Mouse (Mus musculus) hindlimb bud, embryonic 11.5 days (tissue): ENCODE measurements at regions not wholly inside any gene's neighbourhood (a gene's known extent, or its start where the extent isn't known, plus 50 kb on each side); places are given as distances from the start of the nearest gene placed in this dataset.

Source experiments
- DNase-seq: peaks from one replicate; pipeline ENCODE4 v3.0.0-alpha.2; 2012; ENCODE audit warnings: low read depth, low spot score; ENCODE audit errors: extremely low spot score

DNA sequence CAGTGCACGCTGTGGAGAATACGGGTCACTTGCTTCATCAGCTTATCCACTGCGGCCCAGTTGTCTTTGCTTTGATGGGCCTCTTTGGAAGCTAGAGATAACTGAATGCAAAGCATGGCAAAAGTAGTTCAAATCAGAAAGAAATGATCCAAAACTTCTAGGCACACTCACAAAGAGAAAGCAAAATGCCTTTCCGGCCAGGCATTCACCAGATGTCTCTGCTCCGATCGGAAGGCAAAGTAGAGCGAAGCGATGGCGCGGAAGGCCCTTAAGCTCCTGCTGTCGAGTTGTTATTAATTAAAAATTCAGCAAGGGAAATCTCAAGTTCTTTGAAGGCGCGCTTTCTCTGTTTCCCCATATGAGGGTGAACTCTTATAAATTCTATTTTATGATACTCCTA is 401.9 kb upstream of the Slc35b3 start:
- no peak for DNase-seq

DNA sequence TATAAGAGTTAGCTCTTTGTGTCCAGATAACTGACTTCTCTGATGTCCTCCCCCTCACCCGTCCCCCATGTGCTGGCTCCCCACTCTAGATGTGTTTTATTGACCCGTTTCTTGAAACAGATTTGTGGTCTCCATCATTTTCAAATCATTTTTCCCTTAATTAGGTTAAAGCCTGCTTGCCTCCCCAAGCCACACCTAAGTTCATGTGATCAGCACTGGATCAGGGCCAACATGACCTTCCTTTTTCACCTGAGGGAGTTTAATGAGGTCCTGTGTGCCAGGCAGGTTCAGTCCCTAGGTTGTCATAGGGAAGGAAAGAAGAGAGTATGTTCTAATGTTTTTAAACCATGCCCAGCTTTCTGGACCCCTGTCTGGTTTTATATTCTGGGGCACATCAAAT is 390.9 kb upstream of the Slc35b3 start:
- no peak for DNase-seq

DNA sequence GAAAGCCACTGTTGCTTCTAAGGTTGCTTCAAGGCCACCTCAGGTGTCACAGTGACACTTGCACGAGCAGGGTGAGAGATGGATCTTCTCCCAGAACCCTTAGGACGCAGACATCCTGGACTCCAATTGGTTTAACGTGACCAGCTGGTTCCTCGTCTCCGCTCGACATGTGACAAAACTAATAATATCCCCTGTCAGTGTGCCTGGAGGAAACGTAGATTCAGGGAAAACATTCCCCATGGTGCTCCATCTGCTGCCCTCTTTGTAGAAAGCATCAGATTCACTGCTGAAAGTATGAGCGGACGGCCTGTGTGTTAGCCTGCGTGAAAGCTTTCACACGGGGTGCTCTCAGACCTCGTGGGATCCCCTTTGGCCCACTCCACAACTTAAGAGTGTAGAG is 390.0 kb upstream of the Slc35b3 start:
- DNase-seq: no peak

DNA sequence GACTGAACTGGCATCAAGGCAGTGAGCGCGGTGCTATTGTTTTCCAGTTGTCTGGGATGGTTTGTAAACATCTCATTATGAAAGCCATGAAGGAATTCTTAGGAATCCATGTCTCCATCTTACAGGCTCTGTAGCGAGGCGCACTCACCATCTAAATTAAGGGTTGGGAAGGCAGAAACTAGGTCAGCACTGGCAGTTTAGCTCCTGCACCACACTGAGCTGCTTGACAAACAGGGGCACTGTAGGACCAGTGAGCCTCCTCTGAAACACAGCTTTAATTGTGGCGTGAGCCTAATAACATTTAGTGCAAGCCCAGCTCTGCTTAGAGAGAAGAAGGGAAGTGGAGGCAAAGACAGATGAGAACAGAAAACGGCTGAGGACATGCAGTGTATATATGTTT is 387.1 kb upstream of the Slc35b3 start:
- DNase-seq: no peak

DNA sequence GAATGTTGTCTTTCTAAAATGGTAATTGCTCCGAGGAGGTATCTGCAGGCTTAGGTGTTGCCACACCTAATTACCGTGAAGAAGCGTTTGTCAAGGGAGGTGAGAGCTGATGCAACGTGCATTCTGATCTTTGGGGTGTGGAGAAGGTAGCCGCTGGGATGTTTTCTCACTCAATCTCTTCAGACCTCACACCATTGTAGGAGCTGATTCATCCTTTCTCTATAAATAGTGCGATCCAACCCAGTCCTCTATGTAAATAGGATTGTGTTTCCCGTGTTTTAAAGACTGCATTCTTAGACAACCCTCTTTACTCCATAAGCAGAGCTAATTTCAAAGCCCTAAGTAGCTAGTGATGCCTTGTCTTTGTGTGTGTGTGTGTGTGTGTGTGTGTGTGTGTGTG is 374.2 kb upstream of the Slc35b3 start:
- no peak for DNase-seq

DNA sequence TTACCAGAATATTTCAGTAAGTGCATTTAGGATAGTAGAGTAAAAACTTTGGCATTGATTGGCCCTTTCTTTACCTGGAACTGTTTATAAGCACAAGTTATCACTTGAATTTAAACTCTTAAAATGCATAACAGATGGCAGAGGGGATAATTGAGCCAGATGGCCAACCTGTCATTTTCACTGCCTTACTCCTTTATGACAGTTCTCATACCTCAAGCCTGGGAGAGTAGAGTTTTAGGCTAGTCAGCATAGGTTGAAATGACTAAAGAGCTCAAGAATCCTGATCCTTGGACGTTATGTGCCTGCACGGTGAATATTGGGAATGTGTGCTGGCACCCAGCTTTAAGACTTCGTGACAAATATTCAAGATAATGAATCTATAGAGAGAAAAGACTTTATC is 369.1 kb upstream of the Slc35b3 start:
- no peak for DNase-seq

DNA sequence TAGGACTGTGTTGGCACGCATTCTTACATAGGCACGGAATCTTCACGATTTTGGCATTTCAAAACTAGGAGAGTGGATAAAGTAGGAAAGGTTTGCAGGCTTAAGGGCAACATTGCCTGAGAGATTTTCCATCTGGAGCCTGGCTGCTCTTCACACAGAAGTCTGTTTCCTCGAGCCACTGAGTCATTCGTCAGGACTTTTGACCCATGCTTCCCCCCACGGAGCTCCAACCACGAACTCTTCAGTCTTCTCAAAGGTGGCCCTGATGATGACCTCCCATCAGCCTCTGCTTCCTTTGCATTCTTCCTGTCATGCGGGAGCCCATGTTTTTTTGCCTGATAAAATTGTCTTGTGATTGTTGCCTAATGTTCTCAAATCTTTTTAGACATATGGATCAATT is 365.5 kb upstream of the Slc35b3 start:
- no peak for DNase-seq

DNA sequence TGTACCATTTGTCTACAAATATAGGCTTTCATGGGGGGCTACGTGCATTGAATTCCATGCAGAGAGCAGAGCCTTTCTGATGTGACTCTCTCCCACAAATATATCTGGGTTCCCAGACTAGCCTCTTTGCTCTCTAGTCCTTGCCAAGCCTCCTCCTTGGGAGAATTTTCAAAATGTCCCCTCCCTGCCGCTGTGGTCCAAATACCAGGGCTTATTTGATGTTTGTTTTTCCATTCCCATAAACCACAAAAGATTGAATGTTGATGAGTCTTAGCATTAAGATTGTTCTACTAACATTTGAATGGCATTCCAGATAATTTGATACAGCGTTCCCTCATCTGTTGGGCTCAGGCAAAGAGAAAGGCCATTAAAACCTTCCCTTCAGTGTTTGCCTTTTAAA is 360.4 kb upstream of the Slc35b3 start:
- DNase-seq: no peak

DNA sequence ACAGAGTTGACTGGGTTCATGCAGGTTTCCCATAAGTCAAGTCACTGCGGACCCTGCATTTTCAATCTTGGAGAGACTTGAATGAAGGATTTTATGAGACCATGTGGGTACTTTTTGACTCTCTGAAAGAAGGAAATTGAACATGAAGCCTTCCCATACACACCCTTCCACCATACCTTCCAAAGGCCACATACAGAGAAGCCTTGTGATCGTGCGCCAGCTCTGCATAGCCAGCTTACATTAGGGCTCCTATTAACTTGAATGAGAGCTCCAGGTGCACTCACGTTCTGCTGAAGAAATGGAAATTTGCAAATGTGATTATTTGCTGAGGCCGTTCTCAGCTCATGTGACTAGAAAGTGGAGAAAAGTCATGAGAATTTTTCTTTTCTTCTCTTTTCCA is 349.1 kb upstream of the Slc35b3 start:
- DNase-seq: no peak

DNA sequence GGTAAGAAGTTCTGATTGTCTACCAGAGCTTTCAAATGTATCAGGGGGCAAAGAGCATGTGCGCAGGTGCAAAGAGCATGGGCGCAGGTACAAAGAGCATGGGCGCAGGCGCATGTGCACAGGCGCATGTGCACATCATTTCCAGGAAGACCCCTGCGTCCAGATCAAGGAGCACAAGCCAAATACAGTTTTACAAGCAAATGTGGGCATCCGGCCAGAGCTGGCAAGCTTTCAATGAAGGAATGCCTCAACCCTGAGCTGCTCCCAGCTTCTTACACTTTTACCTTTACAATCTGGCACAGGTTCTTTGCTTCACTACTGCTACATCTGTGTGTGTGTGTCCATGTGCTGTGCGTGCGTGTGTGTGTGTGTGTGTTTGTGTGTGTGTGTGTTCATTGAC is 347.2 kb upstream of the Slc35b3 start:
- DNase-seq: no peak

DNA sequence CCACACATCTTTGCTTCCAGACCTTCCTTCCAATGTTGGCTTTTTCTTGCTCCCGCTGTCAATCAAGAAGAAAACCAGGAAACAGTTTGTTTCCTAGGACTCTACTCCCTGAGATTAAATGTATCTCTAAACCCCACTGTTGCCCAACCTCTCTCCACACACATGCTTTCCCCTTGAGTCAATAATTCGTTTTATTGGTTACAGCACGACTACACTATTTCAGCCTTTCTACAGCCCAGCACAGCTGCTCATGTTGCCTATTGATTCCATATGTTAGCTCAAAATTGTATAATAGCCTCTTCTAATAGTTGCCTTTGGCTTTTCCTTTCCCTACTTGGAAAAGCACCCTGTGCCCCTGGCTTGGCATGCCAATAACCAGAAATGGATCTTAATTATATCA is 346.2 kb upstream of the Slc35b3 start:
- DNase-seq: peak; percentile 39

DNA sequence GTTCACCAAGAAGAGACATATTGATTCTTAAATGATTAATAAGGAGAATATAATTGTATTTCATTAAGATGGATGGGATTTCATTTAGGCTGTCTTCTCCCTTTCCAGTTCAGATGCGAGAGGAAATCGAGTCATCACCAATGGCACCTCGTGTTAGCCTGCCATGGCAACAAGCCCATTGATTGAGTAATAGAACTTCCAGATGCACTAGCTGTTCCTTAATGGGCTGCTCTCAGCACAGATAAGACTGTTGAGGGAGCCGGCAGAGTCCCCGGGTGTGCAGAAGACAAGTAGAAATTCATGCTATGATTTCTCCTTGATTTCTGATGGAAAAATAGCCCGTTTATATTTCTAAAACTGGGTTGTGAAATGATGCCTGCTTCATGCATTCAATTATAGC is 336.5 kb upstream of the Slc35b3 start:
- no peak for DNase-seq

DNA sequence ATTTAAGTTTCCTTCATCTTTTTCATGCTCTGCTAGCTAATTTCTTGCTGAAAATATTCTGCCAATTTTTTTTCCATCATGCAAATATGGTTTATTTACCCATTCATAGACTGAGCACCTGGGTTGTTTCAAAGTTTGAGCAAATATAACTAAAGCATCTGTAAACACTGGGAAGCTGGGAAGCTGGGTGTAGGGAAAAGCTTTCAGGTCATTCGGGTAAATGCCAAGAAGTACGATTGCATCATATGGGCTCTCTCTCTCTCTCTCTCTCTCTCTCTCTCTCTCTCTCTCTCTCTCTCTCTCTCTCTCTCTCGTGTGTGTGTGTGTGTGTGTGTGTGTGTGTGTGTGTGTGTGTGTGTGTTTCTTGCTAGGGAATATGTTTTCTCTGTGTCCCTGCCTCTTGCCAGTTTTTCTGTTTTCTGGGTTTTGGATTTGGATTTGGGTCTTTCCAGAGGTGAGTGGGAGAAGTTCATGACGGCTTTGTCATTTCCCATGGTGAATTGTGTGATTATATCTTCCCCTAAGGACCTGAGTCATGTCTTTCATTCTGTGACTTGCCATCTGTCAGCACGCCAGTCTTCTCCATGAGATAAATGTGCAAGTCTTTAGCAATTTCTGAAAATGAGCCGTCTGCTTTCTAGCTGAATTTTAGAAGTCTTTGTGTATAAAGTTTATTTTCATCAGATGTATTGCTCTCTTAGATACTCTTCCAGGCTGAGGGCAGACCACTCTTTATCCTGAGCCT is 329.7 kb upstream of the Slc35b3 start:
- DNase-seq: no peak

DNA sequence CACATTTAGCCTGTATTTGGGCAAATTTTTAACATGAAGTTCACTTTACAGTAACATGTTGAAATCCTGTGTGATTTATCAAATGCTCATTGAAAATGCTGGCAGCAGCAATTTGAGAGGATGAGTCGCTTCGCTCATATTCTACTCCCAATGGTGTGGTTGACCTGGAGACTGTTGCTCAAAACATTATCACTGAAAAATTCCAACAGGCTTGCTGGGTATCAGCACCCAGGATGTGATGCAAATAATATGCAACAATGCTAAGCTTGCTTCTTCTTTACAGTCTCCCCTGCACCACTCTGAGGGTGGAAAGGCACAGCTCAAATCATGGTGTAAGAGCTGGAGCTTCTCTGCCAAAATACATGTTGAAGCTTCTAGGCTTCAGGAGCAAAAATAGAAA is 321.6 kb upstream of the Slc35b3 start:
- DNase-seq: no peak

DNA sequence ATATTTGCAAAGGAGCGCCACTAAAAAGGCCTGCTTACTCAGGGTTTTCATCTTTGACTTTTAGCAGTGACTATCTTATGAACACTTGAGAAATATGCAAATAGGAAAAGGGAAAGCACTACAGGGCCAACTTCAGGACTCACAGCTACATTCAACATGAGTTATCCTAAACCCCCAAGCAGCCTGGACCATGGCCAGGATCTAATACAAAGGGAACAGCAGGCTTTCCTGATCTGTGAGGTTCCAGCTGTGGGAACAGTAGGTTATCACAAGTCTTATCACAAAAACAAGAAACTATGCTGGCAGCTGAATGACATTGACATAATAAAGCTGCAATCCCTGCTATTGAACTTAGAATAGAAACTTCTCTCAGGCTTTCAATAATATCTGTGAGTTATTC is 317.4 kb upstream of the Slc35b3 start:
- no peak for DNase-seq

DNA sequence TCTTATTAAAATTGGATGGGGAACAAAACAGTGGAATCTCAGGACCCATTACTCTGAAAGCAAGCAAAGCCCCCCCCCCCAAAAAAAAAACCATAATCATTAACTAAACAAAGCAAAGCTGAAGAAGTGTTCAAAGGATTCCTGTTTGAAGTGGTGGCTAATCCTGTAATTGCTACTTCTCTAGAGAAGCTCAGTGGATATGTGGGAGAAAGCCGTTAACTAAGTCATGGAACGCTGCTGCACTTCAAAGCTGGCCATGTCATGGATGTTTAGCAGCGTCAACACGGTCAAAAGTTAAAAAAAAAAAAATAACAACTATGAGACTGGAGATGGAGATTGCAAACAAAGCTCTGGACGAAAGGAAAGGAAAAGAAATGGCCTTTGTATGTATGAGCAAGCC is 305.3 kb upstream of the Slc35b3 start:
- no peak for DNase-seq

DNA sequence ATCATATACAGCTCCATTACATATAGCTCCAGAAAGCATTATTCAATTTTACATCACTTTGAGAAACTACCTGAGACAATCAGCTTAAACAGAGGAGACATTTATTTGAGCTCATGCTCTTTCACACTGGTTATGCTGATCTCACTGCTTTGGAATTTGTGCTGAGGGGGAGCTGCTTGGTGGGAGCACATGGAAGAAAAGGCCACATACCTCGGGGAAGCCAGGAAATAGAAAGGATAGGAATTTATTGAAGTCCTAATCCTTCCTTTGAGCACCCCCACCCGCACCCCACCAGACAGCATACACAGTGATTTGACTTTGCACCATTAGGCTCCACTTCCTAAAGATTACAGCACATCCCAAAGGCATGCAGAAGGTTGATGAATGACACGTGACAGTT is 296.0 kb upstream of the Slc35b3 start:
- DNase-seq: no peak

DNA sequence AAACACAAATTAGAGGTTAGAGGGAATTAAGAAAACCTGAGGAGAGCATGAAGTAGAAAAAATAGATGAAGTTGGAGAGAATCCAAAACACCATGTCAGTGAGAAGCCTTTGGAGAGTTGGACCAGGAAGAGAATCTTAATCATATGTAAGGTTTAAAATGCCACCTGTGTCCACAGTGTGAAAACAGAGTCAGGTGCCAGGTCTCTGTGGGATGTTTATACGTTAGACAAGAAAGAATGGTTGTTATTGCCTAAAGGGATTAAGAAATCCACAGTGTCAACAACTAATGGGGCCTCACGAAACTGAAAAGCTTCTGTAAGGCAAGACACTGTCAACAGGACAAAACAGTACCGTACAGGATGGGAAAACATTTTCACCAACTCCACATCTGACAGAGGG is 294.7 kb upstream of the Slc35b3 start:
- DNase-seq: no peak

DNA sequence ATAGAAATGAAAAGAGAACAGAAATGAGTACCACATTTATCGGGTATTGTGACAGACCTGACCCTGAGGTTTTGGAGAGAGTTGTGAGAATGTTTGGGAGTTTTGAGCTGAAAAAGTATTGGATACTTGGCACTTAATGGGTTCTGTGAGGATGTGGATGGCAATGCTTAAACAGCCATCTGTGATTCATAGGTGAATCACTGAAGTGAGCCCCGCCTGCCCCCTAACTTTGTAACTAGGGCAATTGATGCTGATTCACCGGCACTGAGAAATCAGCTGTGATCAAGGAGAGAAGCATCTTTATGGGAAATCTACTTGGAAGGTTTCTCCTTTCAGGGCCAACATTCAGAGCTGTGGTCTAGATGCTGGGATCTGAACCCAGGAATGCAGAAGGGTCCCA is 291.9 kb upstream of the Slc35b3 start:
- no peak for DNase-seq

DNA sequence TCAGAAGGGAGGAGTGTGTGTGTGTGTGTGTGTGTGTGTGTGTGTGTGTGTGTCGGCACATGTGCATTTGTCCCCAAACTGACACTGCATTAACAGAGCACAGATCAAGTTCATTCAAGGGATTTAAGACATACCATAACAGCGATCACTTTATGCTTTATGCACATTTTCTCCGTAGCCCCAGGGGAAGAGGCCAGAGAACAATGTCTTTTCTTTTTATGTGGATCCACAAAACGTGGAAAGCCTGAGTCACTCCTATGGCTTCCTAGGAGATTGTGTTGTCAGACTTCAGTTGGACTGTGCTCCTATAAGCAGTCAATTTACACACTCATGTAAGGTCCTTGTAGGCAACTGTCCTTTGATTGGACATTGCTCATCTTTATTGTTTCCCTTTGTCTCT is 289.4 kb upstream of the Slc35b3 start:
- DNase-seq: no peak

DNA sequence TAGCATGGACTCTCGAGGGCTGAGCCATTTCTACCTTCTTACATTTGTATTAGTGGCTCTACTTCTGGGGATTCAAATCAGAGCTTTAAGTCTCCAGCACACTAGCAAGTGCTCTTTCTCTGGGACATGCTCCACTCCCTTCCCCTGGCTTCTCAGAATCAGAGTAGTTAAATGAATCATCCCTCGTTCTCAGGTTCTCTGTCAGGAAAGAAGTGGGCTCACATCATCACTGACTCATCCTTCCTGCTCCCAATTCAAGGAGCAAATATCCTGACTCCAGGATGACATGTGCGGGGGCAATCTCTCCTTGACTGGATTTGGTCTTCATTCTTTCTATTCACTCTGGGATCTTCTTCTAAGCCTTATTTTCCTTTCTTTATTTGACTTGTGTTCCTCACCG is 266.2 kb upstream of the Slc35b3 start:
- no peak for DNase-seq

DNA sequence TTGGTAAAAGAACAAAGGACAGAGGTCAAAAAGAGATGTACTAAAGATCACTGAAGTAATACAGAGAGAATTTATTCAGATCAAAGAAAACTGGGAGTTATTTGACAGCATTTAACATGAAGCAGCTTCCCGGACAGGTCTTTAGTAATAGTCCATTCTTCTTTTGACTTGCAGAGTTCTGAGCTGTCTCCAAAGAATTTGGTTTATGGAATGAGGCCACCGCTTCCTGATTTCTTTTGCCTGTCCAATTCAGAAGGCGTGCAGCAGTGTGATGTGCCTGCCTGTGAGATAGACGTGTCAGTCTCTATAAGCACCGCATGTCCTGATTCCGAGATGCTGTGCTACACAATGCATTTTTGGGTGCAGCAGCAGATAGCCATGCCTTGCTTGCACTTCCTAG is 265.0 kb upstream of the Slc35b3 start:
- no peak for DNase-seq

DNA sequence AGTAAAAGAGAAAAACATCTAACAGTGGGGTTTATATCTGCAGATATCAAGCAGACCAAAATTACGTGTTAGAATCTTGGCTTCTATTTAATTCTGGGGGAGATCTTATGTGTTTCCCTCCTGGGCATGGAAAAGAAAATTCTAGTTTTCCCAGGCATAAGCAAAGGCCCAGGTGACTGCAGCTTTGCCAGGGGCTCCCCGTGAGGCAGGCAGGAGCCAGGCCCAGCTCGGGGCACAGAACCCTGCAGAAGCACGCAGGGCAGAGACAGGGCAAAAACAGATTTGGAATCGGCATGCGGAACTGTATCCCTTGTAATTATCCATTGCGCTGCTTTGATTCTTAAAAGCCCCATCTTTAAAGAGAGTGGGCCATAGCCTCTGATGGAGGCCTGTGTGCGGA is 250.4 kb upstream of the Slc35b3 start:
- DNase-seq: no peak
